Mouse (Mus musculus) brain, embryonic 14.5 days (tissue): Measurements from ENCODE around the gene Scly. TPM values are rescaled to one million over a fixed set of nuclear protein-coding genes. Genes with fewer than 3 reads are reported as not detected.

ENCODE experiments used
- DNase-seq: peaks from one replicate; pipeline ENCODE4 v3.0.0-alpha.2; 2011; ENCODE audit warnings: low read depth
- CTCF ChIP-seq: fragments of 200-500 bp; IDR thresholded peaks from 2 replicates; pipeline ENCODE4 v1.5.1; 2012; ENCODE audit warnings: inconsistent platforms, mild to moderate bottlenecking, moderate library complexity, borderline replicate concordance; ENCODE audit not compliant: insufficient read depth, insufficient read length; ENCODE audit errors: extremely low read depth
- POLR2A ChIP-seq: fragments of 200-500 bp; IDR thresholded peaks from 2 replicates; pipeline ENCODE4 v1.6.1; 2012; ENCODE audit warnings: mild to moderate bottlenecking, inconsistent platforms, borderline replicate concordance; ENCODE audit not compliant: poor library complexity, insufficient read depth, insufficient read length, severe bottlenecking; ENCODE audit errors: extremely low read depth
- polyA plus RNA-seq: library from polyadenylated mRNA; depleted of rRNA; stranded (reverse); fragments of >200 nt; gene quantifications from 2 replicates; pipeline ENCODE4 v1.2.3, GENCODE M21; 2012; rRNA removed

Scly gene
- 11.9 and 12.7 TPM in 2 replicates for polyA plus RNA-seq

DNA sequence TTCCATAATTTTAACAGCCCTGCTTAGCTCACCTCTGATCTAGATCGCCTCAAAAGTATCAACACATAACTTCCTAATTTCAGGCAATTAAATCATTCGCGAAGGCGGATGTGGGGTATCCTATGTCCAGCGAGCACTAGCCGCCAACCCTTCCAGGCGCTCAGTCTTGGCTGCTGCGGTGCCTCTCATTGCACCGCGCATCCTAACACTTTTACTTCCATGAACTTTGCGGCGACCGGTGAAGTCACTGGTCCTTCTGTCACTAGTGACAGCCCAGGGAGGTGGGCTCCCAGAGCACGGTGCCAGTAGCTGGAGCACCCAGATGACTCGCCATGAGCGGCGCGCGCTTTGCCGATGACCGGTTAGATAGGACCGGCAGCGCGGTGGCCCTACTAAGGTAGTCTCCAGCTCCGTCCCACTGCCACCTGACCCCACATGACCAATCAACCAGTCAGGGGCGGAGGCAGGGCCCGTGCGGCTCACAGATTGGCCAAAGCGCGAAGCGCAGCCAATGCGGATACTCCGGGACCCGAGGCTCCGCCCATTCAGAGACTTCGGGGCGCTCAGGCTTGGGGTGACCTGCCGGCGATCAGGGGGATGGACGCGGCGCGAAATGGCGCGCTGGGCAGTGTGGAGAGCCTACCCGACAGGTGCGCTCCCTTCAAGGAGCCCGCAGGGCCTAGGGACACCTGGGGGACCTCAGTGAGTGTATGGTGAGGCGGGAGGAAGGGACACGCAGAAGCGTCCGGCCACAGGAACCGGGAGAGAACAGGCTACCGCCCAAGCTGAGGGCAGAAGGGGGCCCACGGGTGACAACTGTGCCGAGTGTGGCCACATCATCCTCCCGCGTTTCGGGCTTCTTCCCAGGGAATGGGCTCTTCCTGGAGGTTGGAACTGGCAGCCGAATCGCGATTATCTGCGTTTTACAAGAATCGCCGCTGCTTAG, at the start of gene Scly:
TSS of gene Scly (plus strand) at position 540 of the 946 bp plus-strand sequence.
- TF ChIP-seq POLR2A (peak; percentile 27; the same call in 1 of the 2 replicates), CTCF (no peak)
- DNase-seq: peak; percentile 96

- DNase-seq: no peak
- TF ChIP-seq POLR2A: no peak
- no peak for TF ChIP-seq CTCF
These were observed 49.2 kb upstream of the Scly start for GRCm38 (mm10) chr1:91248970-91249369.

- peak; percentile 63; the same call in 1 of the 2 replicates for TF ChIP-seq CTCF
- peak; percentile 96 for TF ChIP-seq POLR2A
- peak; percentile 99 for DNase-seq
These were observed 48.3 kb upstream of the Scly start, which contains the start of gene Ube2f for GRCm38 (mm10) chr1:91249564-91250414. Ube2f (plus strand) TSS chr1:91250304.

DNA sequence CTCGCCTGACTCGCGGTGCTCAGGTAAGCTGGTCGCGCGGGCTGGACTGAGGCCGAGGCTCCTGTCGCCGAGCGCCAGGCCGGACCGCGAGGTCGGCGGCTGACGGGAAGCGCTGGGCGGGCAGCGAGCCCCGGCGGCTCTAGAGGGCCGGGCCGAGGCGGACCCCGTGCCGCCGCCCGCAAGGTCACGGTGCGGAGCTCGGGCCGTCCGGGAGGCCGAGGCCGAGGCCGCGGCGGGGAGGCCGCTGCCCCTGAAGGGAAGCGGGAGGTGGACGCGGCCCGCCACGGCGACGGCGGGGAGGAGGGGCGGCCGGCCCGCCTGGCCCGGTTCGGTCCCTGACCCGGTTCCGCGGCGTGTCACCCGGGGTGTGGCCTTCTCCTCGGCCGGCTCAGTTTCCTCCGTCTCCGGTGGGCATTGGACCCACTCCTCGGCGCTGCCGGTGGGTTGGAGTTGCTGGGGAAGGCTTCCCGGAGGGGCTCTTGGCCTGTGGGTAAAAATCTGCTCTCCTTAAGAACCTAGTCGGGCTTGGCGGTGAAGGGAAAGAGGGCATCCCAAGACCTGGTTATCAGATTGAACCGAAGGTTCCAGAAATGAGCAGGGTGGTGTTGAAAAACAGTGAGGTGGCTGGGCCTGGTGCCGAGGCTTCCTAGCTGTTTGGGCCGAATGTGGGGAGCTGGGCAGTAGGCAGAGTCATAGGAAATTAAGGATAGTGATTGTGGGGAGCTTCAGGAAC, 47.6 kb upstream of the Scly start:
- TF ChIP-seq CTCF: no peak
- TF ChIP-seq POLR2A: no peak
- peak; percentile 17 for DNase-seq

DNA sequence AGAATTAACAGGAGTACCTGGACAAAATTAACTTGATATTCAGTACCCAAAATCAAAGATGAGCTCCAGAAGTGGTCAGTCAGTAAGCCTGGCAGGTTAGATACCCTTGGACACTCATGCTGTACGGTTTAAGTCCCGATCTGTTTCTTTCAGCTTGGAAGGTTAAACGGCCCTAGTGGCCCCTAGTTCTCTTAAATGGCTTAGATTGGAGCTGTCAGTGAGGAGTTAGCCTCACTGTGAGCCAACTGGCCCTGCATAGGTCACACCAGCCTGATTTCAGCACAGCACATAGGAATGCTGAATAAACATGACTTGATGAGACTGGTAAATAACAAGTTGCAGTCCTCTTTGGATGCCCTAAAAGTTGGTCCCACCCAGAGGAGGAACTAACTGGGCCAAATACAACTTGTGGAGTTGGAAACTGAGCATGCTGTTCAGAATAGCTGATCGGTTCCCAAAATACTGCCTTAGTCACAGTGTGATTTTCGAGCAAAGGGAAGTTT, 46.9 kb upstream of the Scly start:
- no peak for DNase-seq

DNA sequence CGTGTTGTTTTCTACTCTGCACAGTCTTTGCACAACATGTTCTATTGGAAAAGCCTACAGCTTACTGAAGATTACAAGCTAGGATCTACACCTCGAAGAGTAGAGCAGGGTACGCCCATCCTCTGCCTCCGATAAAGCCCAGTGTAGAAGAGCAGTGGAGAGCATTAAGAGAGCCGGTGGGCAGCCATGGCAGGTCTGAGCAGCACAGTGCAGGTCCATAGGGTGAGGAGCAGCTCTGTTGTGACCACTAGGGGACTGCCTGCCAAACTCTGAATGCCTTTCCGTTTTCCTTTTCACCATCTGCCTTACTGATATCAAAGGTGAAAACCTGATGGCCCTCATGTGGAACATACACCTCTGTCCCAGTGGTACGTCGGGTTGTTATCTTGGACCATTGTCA, 46.2 kb upstream of the Scly start:
- no peak for DNase-seq

More for the DNA sequence above, 46.9 kb upstream of the Scly start:
- TF ChIP-seq CTCF (no peak), POLR2A (no peak)

GRCm38 (mm10) chr1:91257918-91258317, 40.2 kb upstream of the Scly start:
- DNase-seq: no peak

More for the DNA sequence above, 46.2 kb upstream of the Scly start:
- TF ChIP-seq CTCF (peak; percentile 40; the same call in 1 of the 2 replicates), POLR2A (no peak)

GRCm38 (mm10) chr1:91259794-91260193, 38.3 kb upstream of the Scly start:
- TF ChIP-seq CTCF: no peak
- TF ChIP-seq POLR2A: no peak
- DNase-seq: no peak

More at GRCm38 (mm10) chr1:91257918-91258317, 40.2 kb upstream of the Scly start:
- TF ChIP-seq CTCF: no peak
- TF ChIP-seq POLR2A: no peak

GRCm38 (mm10) chr1:91262508-91262907, 35.6 kb upstream of the Scly start:
- no peak for TF ChIP-seq POLR2A
- TF ChIP-seq CTCF: no peak
- DNase-seq: no peak

DNA sequence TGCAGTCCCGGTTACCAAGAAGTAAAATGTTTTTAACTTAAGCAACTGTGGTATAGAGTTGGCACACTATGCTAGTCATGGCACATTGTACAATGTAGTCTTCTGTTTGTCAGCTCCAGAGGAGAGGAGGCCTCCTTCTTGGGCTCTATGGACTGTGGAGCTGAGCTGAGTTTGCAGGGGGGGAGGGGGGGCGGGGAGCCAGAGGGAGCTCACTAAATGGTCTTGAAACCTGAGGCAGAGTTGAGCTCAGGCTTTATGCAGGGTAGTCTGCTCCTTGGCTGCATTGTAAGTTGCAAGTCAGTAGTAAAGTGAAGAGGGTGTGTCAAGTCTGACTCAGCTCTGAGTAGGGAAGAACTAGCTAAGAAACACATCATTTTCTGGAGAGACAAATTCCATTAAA, 25.9 kb upstream of the Scly start:
- DNase-seq: no peak
- TF ChIP-seq POLR2A (no peak), CTCF (no peak)
